Mouse (Mus musculus) adrenal gland, adult 8-10 months (tissue): Measurements from ENCODE around the gene Ncapd2. TPM values are rescaled to one million over a fixed set of nuclear protein-coding genes. Genes with fewer than 3 reads are reported as not detected.

Experiments used
- DNase-seq: peaks from one replicate; pipeline ENCODE4 v3.0.0; 2022
- microRNA-seq, 2 experiments: library from miRNA; unstranded; fragments of <30 nt; microRNA quantifications; one replicate each; pipeline ENCODE4 v1.2.0; 2022
- total RNA-seq, 4 experiments: library from RNA; stranded (reverse); gene quantifications; 2 replicates each; pipeline ENCODE4 v1.2.4; 2022

Ncapd2 gene
- total RNA-seq, 4 experiments from 2014 or later: 10.6 to 40.2 (median 26.6) TPM

GRCm38 (mm10) chr6:125146797-125147196, 44.7 kb downstream of the Ncapd2 start:
- DNase-seq: no peak

GRCm38 (mm10) chr6:125146148-125146547, 45.4 kb downstream of the Ncapd2 start:
- DNase-seq: no peak

GRCm38 (mm10) chr6:125145479-125145951, 46.0 kb downstream of the Ncapd2 start:
- DNase-seq: no peak

- peak; percentile 91 for DNase-seq
Observed at GRCm38 (mm10) chr6:125145001-125145400, 46.5 kb downstream of the Ncapd2 start, which contains the start of gene Iffo1. Iffo1 (plus strand) TSS chr6:125145241.

GRCm38 (mm10) chr6:125143904-125144303, 47.6 kb downstream of the Ncapd2 start:
- DNase-seq: no peak

- DNase-seq: no peak
Observed at GRCm38 (mm10) chr6:125143128-125143527, 48.4 kb downstream of the Ncapd2 start.

GRCm38 (mm10) chr6:125142436-125142835, 49.1 kb downstream of the Ncapd2 start:
- no peak for DNase-seq

- no peak for DNase-seq
Observed at GRCm38 (mm10) chr6:125139747-125140146, 51.8 kb downstream of the Ncapd2 start.

GRCm38 (mm10) chr6:125137002-125137671, 54.4 kb downstream of the Ncapd2 start:
- no peak for DNase-seq

GRCm38 (mm10) chr6:125132470-125132869, 59.0 kb downstream of the Ncapd2 start:
- no peak for DNase-seq

GRCm38 (mm10) chr6:125131302-125132156, 60.0 kb downstream of the Ncapd2 start, which contains the start of gene Nop2:
Nop2 (plus strand) TSS chr6:125131909.
- DNase-seq: peak; percentile 81

GRCm38 (mm10) chr6:125129710-125130402, 61.6 kb downstream of the Ncapd2 start:
- DNase-seq: no peak

GRCm38 (mm10) chr6:125128724-125129123, 62.8 kb downstream of the Ncapd2 start:
- DNase-seq: no peak

GRCm38 (mm10) chr6:125119387-125119786, 72.1 kb downstream of the Ncapd2 start:
- DNase-seq: no peak

Small RNA genes lying within 50 kb of the gene (microRNA-seq; reads per million reads assigned to microRNA genes)
- 0 to 0.50 reads per million in 2 experiments for gene Mir3098
- 0 reads per million in 2 experiments for gene Mir8113

Other genes starting within 250 kb of the Ncapd2 start
- 100 to 1,000 TPM; 130 to 160 (median 147) TPM for gene Cops7a, start 226.2 kb downstream of the Ncapd2 start, total RNA-seq
- gene Pianp, start 195.0 kb downstream of the Ncapd2 start, total RNA-seq: 1 to 10 TPM in 3 of 4 experiments, under 1 TPM in 1; 0.81 to 3.8 (median 1.9) TPM
- 10 to 100 TPM; 46.9 to 87.0 (median 56.5) TPM for gene Zfp384, start 182.6 kb downstream of the Ncapd2 start, total RNA-seq
- 10 to 100 TPM; 62.7 to 74.3 (median 72.6) TPM for gene Ing4, start 151.9 kb downstream of the Ncapd2 start, total RNA-seq
- gene Acrbp, start 142.0 kb downstream of the Ncapd2 start, total RNA-seq: 10 to 100 TPM in 1 of 4 experiments, 1 to 10 TPM in 3; 6.9 to 12.1 (median 9.1) TPM
- gene Lpar5, start 123.8 kb downstream of the Ncapd2 start, total RNA-seq: 1 to 10 TPM in 1 of 4 experiments, under 1 TPM in 3; 0.73 to 1.3 (median 0.83) TPM
- 100 to 1,000 TPM; 140 to 272 (median 202) TPM for gene Chd4, start 95.7 kb downstream of the Ncapd2 start, total RNA-seq
- gene Nop2, start 59.8 kb downstream of the Ncapd2 start, total RNA-seq: 10 to 100 TPM; 41.6 to 48.8 (median 43.4) TPM
- 10 to 100 TPM; 15.2 to 60.0 (median 37.1) TPM for gene Iffo1, start 46.5 kb downstream of the Ncapd2 start, total RNA-seq
- 1,000 to 10,000 TPM; 1,769 to 2,176 (median 2,111) TPM for gene Gapdh, start 25.2 kb downstream of the Ncapd2 start, total RNA-seq
- gene Mrpl51, start 100 bp upstream of the Ncapd2 start, total RNA-seq: 100 to 1,000 TPM; 155 to 179 (median 167) TPM
- 10 to 100 TPM; 40.1 to 85.3 (median 58.8) TPM for gene Vamp1, start 23.9 kb upstream of the Ncapd2 start, total RNA-seq
- gene Tapbpl, start 40.2 kb upstream of the Ncapd2 start, total RNA-seq: 10 to 100 TPM; 11.6 to 13.9 (median 12.6) TPM
- gene Cd27, start 45.3 kb upstream of the Ncapd2 start, total RNA-seq: under 1 TPM; 0.38 to 0.75 (median 0.64) TPM
- gene Tuba3a, start 94.3 kb upstream of the Ncapd2 start, total RNA-seq: not detected
- 10 to 100 TPM; 74.1 to 83.5 (median 81.0) TPM for gene Ltbr, start 122.2 kb upstream of the Ncapd2 start, total RNA-seq
- 1 to 10 TPM; 1.4 to 3.4 (median 2.2) TPM for gene Scnn1a, start 129.0 kb upstream of the Ncapd2 start, total RNA-seq
- 100 to 1,000 TPM; 194 to 259 (median 215) TPM for gene Tnfrsf1a, start 157.7 kb upstream of the Ncapd2 start, total RNA-seq
- under 1 TPM in 2 of 4 experiments, not detected in 2; 0.09 to 0.19 TPM for gene Plekhg6, start 189.1 kb upstream of the Ncapd2 start, total RNA-seq